Mouse (Mus musculus) layer of hippocampus, adult 2 months (tissue): ENCODE measurements around the gene Gm6351. TPM values are rescaled to one million over a fixed set of nuclear protein-coding genes. Genes with fewer than 3 reads are reported as not detected.
"Not testable (repeated sequence)": the region's sequence is repeated elsewhere in the genome, so short reads cannot be mapped to it uniquely, and the experiment has no call there.

Experiments used
- DNase-seq, 2 experiments: peaks; one replicate each; pipeline ENCODE4 v3.0.0; 2022; ENCODE audit warnings: low spot score in 2 of 2
- H3K27ac ChIP-seq: fragments of 200-600 bp; 2 replicates; pipeline ENCODE4 v1.8.1; 2022
- H3K4me3 ChIP-seq: fragments of 200-600 bp; 2 replicates; pipeline ENCODE4 v1.8.1; 2022; ENCODE audit warnings: mild to moderate bottlenecking
- long read RNA-seq, 2 experiments: library from polyadenylated mRNA; stranded (forward); transcript quantifications; one replicate each; pipeline ENCODE4 v2.0.0; 2021; ENCODE audit warnings: borderline mapping rate in 2 of 2
- total RNA-seq, 2 experiments: library from RNA; stranded (reverse); gene quantifications; 2 replicates each; pipeline ENCODE4 v1.2.3; 2021

Gm6351 gene
- not detected for total RNA-seq
- long read RNA-seq, experiment 1 = 0 reads
- long read RNA-seq, experiment 2 = 0 reads

GRCm38 (mm10) chr5:94076085-94076484 lies at the start of gene Gm6351:
TSS of gene Gm6351 (plus strand) at chr5:94076385.
- DNase-seq, H3K27ac ChIP-seq, H3K4me3 ChIP-seq: not testable (repeated sequence)

GRCm38 (mm10) chr5:94070445-94070844 lies 5.7 kb upstream of the Gm6351 start, which contains the start of gene BC061212:
TSS of gene BC061212 (minus strand) at chr5:94070545.
- H3K4me3 ChIP-seq, DNase-seq, H3K27ac ChIP-seq: not testable (repeated sequence)

Other genes starting within 250 kb of the Gm6351 start
- gene Gm7792, start 232.6 kb upstream of the Gm6351 start, total RNA-seq = not detected
- gene Gm16429, start 147.3 kb upstream of the Gm6351 start, total RNA-seq = not detected
- gene BC061212, start 5.8 kb upstream of the Gm6351 start, total RNA-seq = not detected
- gene Gm3106, start 141.6 kb downstream of the Gm6351 start, total RNA-seq = not detected
- gene A430089I19Rik, start 230.4 kb downstream of the Gm6351 start, total RNA-seq = not detected
- gene Gm6502, start 238.1 kb downstream of the Gm6351 start, total RNA-seq = not detected